Mouse (Mus musculus): ENCODE measurements around the gene Hormad1. TPM values are rescaled to one million over a fixed set of nuclear protein-coding genes. Genes with fewer than 3 reads are reported as not detected.

The Hormad1 gene
- polyA plus RNA-seq, 1 experiment = not detected

DNA sequence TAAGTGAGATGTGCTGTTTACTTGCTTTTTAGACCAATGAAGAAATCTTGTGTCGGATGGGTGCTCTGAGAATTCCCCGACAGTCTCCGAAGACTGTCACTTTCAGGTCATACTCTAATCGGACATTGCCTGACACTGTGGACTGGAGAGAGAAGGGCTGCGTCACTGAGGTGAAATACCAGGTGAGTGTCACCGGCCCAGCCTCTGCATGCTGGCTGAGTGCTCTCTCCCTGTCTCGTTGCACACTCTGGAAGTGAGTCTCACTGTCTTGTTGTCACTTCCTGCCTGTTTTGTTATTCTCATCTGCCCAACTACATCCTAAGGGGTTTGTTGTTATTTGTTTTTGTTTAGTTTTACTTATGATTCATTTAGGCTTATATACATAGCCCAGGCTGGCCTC is 16.5 kb upstream of the Hormad1 start:
- no peak overlapping the region for H3K4me3 ChIP-seq (ENCODE audit: insufficient read depth, low read length)
- TF ChIP-seq POLR2A (IDR thresholded peaks at IDR 0.05; ENCODE audit: low read depth, low read length) (no peak), CTCF (IDR thresholded peaks at IDR 0.05; ENCODE audit: borderline replicate concordance, insufficient read depth, low read length) (no peak)
- no peak overlapping the region for H3K27ac ChIP-seq (ENCODE audit: insufficient read depth, low read length)
- no peaks in the 10 kb centered on the region for H3K4me1 ChIP-seq (ENCODE audit: control insufficient read depth, insufficient read depth, low read length)

DNA sequence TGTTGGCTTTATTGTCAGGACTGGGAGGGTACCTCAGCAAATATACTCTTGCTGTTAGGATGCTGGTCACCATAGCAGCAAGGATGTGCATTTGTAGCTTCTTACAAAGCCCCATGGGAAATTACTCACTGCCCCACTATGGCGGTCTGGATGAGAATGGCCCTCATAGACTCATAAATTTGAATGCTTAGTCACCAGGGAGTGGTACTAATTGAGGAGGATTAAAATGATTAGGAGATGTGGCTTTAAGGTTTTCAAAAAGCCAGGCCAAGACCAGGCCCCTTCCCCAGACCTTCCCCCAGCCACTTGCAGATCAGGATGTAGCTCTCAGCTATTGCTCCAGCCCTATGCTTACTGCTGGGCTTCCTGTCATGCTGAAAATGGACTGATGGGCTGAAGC is 9.3 kb upstream of the Hormad1 start:
- Histone ChIP-seq H3K4me3 (ENCODE audit: insufficient read depth, low read length) (no peak overlapping the region), H3K4me1 (ENCODE audit: control insufficient read depth, insufficient read depth, low read length) (no peaks in the 10 kb centered on the region; the same call in 1 of the 2 replicates), H3K27ac (ENCODE audit: insufficient read depth, low read length) (no peak overlapping the region)
- no peak for TF ChIP-seq POLR2A (IDR thresholded peaks at IDR 0.05; ENCODE audit: low read depth, low read length)
- TF ChIP-seq CTCF (IDR thresholded peaks at IDR 0.05; ENCODE audit: borderline replicate concordance, insufficient read depth, low read length) = no peak

DNA sequence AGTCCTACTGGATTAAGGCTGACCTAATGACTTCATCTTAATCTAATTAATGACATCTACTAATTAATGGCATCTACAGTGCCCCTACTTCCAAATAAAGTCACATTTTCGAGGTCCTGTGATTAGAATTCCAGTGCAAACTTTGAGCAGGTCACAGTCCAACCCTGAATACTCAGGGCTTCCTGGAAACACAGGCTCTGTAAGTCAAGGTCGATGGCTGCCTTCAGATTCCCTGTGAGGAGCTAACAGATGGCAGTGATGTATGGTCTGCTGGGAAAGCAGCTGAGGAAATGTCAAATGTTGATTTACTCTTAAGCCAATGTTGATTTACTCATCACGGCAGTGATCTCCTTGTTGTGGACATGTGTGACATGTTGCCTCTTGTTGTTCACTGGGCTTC is 5.5 kb upstream of the Hormad1 start:
- no peak overlapping the region for H3K4me3 ChIP-seq (ENCODE audit: insufficient read depth, low read length)
- no peak for TF ChIP-seq CTCF (IDR thresholded peaks at IDR 0.05; ENCODE audit: borderline replicate concordance, insufficient read depth, low read length)
- no peak for TF ChIP-seq POLR2A (IDR thresholded peaks at IDR 0.05; ENCODE audit: low read depth, low read length)
- H3K27ac ChIP-seq (ENCODE audit: insufficient read depth, low read length) = no peak overlapping the region
- no peaks in the 10 kb centered on the region; the same call in 1 of the 2 replicates for H3K4me1 ChIP-seq (ENCODE audit: control insufficient read depth, insufficient read depth, low read length)

DNA sequence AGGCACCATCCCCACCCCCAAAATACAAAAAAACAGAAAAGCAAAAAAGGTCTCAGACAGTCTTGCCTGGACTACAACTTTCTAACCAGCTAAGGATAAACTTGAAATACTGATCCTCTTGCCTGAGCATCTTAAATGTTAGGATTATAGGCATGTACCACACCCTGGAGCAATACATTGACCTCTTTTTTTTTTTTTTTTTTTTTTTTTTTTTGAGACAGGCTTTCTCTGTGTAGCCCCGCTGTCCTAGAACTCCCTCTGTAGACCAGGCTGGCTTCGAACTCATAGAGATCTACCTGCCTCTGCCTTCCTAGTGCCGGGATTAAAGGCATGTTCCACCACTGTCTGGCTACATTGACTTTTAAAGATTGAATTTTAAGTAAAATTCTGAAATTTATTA is 1.3 kb downstream of the Hormad1 start:
- no peak overlapping the region for H3K27ac ChIP-seq (ENCODE audit: insufficient read depth, low read length)
- no peak for TF ChIP-seq CTCF (IDR thresholded peaks at IDR 0.05; ENCODE audit: borderline replicate concordance, insufficient read depth, low read length)
- TF ChIP-seq POLR2A (IDR thresholded peaks at IDR 0.05; ENCODE audit: low read depth, low read length) = no peak
- no peak overlapping the region for H3K4me3 ChIP-seq (ENCODE audit: insufficient read depth, low read length)
- no peaks in the 10 kb centered on the region for H3K4me1 ChIP-seq (ENCODE audit: control insufficient read depth, insufficient read depth, low read length)

DNA sequence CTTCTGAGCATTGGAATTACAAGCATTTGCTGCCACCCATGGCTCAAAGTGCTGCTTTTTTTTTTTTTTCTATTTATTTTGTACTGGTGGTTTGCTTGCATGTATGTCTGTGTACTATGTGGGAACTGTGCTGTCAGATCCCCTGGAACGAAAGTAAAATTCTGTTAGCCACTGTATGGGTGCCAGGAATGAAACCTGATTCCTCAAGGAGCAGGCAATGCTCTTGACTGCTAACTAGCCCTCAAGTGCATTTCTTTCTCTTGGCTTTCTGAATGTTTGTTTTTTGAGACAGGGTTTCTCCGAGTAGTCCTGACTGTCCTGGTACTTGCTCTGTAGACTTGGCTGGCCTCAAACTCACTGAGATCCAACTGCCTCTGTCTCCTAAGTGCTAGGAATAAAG is 2.3 kb downstream of the Hormad1 start:
- TF ChIP-seq CTCF (IDR thresholded peaks at IDR 0.05; ENCODE audit: borderline replicate concordance, insufficient read depth, low read length) = no peak
- TF ChIP-seq POLR2A (IDR thresholded peaks at IDR 0.05; ENCODE audit: low read depth, low read length) = no peak
- no peak overlapping the region for H3K4me3 ChIP-seq (ENCODE audit: insufficient read depth, low read length)

DNA sequence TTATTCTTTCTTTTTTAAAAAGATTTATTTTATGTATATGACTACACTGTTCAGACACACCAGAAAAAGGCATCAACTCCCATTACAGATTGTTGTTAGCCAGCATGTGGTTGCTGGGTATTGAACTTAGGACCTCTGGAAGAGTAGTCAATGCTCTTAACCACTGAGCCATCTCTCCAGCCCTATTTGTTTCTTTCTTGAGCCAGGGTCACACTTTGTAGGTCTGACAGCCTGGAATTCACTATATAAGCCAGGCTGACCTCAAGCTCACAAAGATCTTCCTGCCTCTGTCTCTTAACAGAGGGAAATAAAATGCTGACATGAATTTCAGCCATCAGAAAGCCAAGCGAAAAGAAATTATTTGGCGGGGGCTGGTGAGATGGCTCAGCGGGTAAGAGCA is 10.1 kb downstream of the Hormad1 start:
- no peak overlapping the region for H3K27ac ChIP-seq (ENCODE audit: insufficient read depth, low read length)
- TF ChIP-seq POLR2A (IDR thresholded peaks at IDR 0.05; ENCODE audit: low read depth, low read length) (no peak), CTCF (IDR thresholded peaks at IDR 0.05; ENCODE audit: borderline replicate concordance, insufficient read depth, low read length) (no peak)
- no peaks in the 10 kb centered on the region for H3K4me1 ChIP-seq (ENCODE audit: control insufficient read depth, insufficient read depth, low read length)
- H3K4me3 ChIP-seq (ENCODE audit: insufficient read depth, low read length) = no peak overlapping the region

More for the DNA sequence above, 2.3 kb downstream of the Hormad1 start:
- no peaks in the 10 kb centered on the region for H3K4me1 ChIP-seq (ENCODE audit: control insufficient read depth, insufficient read depth, low read length)
- H3K27ac ChIP-seq (ENCODE audit: insufficient read depth, low read length) = no peak overlapping the region

DNA sequence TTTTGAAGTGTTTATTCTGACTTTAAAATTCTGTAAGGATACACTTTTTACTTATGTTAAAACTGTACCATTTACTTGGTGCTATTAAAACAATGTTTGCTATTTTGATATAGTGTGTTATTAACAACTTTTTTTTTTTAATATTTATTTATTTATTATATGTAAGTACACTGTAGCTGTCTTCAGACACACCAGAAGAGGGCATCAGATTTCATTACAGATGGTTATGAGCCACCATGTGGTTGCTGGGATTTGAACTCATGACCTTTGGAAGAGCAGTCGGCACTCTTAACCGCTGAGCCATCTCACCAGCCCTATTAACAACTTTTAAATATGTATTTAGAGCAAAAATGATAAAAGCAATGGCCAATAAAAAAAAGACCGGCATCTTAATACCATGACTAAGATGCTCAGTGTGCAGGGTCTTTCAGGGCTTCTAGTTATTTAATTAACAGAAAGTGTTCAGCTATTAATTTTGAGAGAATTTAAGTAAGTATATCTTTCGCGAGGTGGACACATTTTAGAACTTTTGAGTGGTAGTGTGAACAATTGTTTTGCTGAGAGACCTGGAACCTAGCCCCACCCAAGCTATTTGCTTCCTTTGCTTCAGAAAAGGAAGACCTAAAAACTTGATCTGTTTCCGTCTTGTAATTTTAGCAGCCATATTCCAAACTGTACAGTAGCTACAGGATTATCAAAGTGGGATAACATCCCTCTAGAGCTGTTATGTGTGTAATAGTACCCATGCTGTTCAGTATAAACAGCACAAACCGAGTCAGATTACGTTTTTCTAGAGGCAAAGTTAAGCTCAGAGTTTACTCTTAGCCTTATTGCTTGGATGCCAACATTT is 28.5 kb downstream of the Hormad1 start:
- Histone ChIP-seq H3K27ac (ENCODE audit: insufficient read depth, low read length) (no peak overlapping the region), H3K4me3 (ENCODE audit: insufficient read depth, low read length) (peak overlapping the region; percentile 21; the same call in 1 of the 2 replicates), H3K4me1 (ENCODE audit: control insufficient read depth, insufficient read depth, low read length) (no peaks in the 10 kb centered on the region)
- no peak for TF ChIP-seq CTCF (IDR thresholded peaks at IDR 0.05; ENCODE audit: borderline replicate concordance, insufficient read depth, low read length)
- TF ChIP-seq POLR2A (IDR thresholded peaks at IDR 0.05; ENCODE audit: low read depth, low read length) = no peak

DNA sequence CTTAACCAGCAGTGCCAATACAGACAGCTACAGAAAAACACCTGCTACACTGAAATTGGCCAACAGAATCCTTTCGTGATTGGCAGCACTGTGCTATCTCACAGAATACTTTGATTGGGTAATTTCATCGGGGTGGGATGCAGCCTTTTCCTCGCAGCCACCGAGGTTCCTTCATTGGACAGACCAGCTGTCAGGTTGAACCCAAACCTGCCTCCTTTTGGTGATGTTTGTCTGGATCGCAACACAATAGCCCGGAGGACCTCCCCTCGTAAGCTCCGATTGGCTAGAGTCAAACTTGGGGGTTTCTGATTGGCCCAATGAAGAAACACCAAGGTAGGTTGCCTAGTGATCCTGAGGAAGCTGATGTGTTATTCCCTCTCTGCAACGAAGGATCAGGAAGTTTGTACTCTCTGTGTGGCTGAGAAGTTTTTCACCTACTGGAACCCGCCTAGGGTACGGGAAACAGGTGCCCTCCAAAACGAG is 29.2 kb downstream of the Hormad1 start, which contains the start of gene Golph3l:
Gene Golph3l, plus strand, starts transcription at position 331 of the 483 bp plus-strand sequence.
- peak; percentile 67 for TF ChIP-seq POLR2A (IDR thresholded peaks at IDR 0.05; ENCODE audit: low read depth, low read length)
- TF ChIP-seq CTCF (IDR thresholded peaks at IDR 0.05; ENCODE audit: borderline replicate concordance, insufficient read depth, low read length) = no peak
- H3K4me3 ChIP-seq (ENCODE audit: insufficient read depth, low read length) = peak within 1 kb of the TSS; percentile 96
- H3K4me1 ChIP-seq (ENCODE audit: control insufficient read depth, insufficient read depth, low read length) = no peaks in the 10 kb centered on the region
- H3K27ac ChIP-seq (ENCODE audit: insufficient read depth, low read length) = no peak within 1 kb of the TSS

DNA sequence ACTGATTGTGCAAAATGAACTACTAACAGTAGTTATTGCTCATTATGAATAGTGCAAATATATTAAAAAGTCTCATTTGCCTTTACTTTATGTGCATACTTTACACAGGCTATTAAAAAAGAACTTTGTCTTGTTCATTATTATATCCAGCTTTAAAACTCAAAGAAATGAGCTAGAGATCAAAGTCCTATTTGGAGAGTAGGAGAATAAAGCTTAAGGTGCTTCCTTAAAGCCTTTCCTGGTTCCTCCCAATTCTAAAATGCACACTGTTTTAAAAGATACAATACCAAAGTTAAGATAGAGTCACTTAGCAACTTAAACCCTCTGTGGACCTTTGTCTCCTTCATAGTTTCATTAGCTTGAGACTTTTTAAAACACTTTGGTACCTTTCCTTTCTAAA is 39.3 kb downstream of the Hormad1 start:
- Histone ChIP-seq H3K4me1 (ENCODE audit: control insufficient read depth, insufficient read depth, low read length) (no peaks in the 10 kb centered on the region), H3K4me3 (ENCODE audit: insufficient read depth, low read length) (no peak overlapping the region), H3K27ac (ENCODE audit: insufficient read depth, low read length) (no peak overlapping the region)
- no peak for TF ChIP-seq CTCF (IDR thresholded peaks at IDR 0.05; ENCODE audit: borderline replicate concordance, insufficient read depth, low read length)
- no peak for TF ChIP-seq POLR2A (IDR thresholded peaks at IDR 0.05; ENCODE audit: low read depth, low read length)

DNA sequence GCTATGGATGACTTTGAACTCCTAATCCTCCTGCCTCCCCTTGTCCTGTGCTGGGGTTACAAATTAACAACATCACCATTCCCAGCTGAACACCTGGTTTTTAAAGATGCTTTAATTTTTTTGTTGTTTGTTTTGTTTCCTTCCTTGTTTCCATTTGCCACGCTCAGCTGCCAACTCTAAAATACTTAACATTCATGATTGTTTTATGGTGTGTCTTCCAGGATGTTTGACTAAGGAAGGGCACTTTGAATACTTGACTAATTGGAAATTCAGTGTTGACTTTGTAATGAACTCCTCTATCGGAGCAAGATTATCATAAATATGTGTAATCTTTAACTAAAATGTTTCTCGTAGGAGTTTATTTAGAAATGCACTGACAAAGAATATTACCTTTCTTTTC is 41.8 kb downstream of the Hormad1 start:
- Histone ChIP-seq H3K27ac (ENCODE audit: insufficient read depth, low read length) (no peak overlapping the region), H3K4me3 (ENCODE audit: insufficient read depth, low read length) (no peak overlapping the region), H3K4me1 (ENCODE audit: control insufficient read depth, insufficient read depth, low read length) (peaks cover 5% of the 10 kb centered on the region; the same call in 1 of the 2 replicates)
- TF ChIP-seq POLR2A (IDR thresholded peaks at IDR 0.05; ENCODE audit: low read depth, low read length) = no peak
- no peak for TF ChIP-seq CTCF (IDR thresholded peaks at IDR 0.05; ENCODE audit: borderline replicate concordance, insufficient read depth, low read length)
